Mouse (Mus musculus): ENCODE data around the gene Btnl6. TPM values are rescaled to one million over a fixed set of nuclear protein-coding genes. Genes with fewer than 3 reads are reported as not detected.
"Not testable (repeated sequence)": the region's sequence is repeated elsewhere in the genome, so short reads cannot be mapped to it uniquely, and the experiment has no call there.

Btnl6 gene
- polyA plus RNA-seq, 1 experiment from 2014 or later, result not detected

- not testable (repeated sequence) for H3K4me1 ChIP-seq (ENCODE audit: control insufficient read depth, insufficient read depth, low read depth, low read length); H3K4me2 ChIP-seq (ENCODE audit: low read length); H3K36me3 ChIP-seq (ENCODE audit: control insufficient read depth, insufficient read depth, low read length)
Measured at GRCm38 (mm10) chr17:34477238-34478013, 39.7 kb downstream of the Btnl6 start, which contains the start of gene Btnl4. Gene Btnl4, minus strand, starts transcription at chr17:34477318.

GRCm38 (mm10) chr17:34476427-34476826 lies 40.7 kb downstream of the Btnl6 start:
- no peak overlapping the region for H3K4me3 ChIP-seq (ENCODE audit: low read length)
- H3K4me2 ChIP-seq (ENCODE audit: low read length), result no peak overlapping the region
- H3K27ac ChIP-seq (ENCODE audit: low read depth, low read length), result no peak overlapping the region
- no peak for ATAC-seq
- no peaks in the 10 kb centered on the region for H3K4me1 ChIP-seq (ENCODE audit: control insufficient read depth, insufficient read depth, low read depth, low read length)
- no peaks in the 10 kb centered on the region for H3K9me3 ChIP-seq (ENCODE audit: control insufficient read depth, low read length)
- H3K27me3 ChIP-seq (replicated peaks; ENCODE audit: control insufficient read depth, insufficient read depth, low read length), result no peaks in the 10 kb centered on the region
- no peak overlapping the region for H3K9ac ChIP-seq (ENCODE audit: low read depth, low read length)
- no peaks in the 10 kb centered on the region for H3K36me3 ChIP-seq (ENCODE audit: control insufficient read depth, insufficient read depth, low read length)
- WGBS, result 95% methylated on average over 1 of the region's 2 CpGs

More at GRCm38 (mm10) chr17:34477238-34478013, 39.7 kb downstream of the Btnl6 start, which contains the start of gene Btnl4:
- 82% methylated on average over 4 of the region's 5 CpGs for WGBS
- H3K27ac ChIP-seq (ENCODE audit: low read depth, low read length); H3K27me3 ChIP-seq (replicated peaks; ENCODE audit: control insufficient read depth, insufficient read depth, low read length); H3K9ac ChIP-seq (ENCODE audit: low read depth, low read length); H3K4me3 ChIP-seq (ENCODE audit: low read length); H3K9me3 ChIP-seq (ENCODE audit: control insufficient read depth, low read length); ATAC-seq: not testable (repeated sequence)

- ATAC-seq, result no peak
- no peak overlapping the region for H3K27ac ChIP-seq (ENCODE audit: low read depth, low read length)
- H3K4me3 ChIP-seq (ENCODE audit: low read length), result no peak overlapping the region
- 90% methylated on average over 3 of the region's 3 CpGs for WGBS
- H3K36me3 ChIP-seq (ENCODE audit: control insufficient read depth, insufficient read depth, low read length), result no peaks in the 10 kb centered on the region
- H3K27me3 ChIP-seq (replicated peaks; ENCODE audit: control insufficient read depth, insufficient read depth, low read length), result no peaks in the 10 kb centered on the region
- H3K4me2 ChIP-seq (ENCODE audit: low read length), result no peak overlapping the region
- H3K9me3 ChIP-seq (ENCODE audit: control insufficient read depth, low read length), result no peaks in the 10 kb centered on the region
- no peak overlapping the region for H3K9ac ChIP-seq (ENCODE audit: low read depth, low read length)
- no peaks in the 10 kb centered on the region for H3K4me1 ChIP-seq (ENCODE audit: control insufficient read depth, insufficient read depth, low read depth, low read length)
Measured at GRCm38 (mm10) chr17:34475060-34475459, 42.1 kb downstream of the Btnl6 start.

- Histone ChIP-seq H3K36me3 (ENCODE audit: control insufficient read depth, insufficient read depth, low read length) (no peaks in the 10 kb centered on the region), H3K9ac (ENCODE audit: low read depth, low read length) (no peak overlapping the region), H3K4me3 (ENCODE audit: low read length) (no peak overlapping the region), H3K27ac (ENCODE audit: low read depth, low read length) (no peak overlapping the region), H3K9me3 (ENCODE audit: control insufficient read depth, low read length) (no peaks in the 10 kb centered on the region), H3K4me2 (ENCODE audit: low read length) (no peak overlapping the region), H3K27me3 (replicated peaks; ENCODE audit: control insufficient read depth, insufficient read depth, low read length) (no peaks in the 10 kb centered on the region), H3K4me1 (ENCODE audit: control insufficient read depth, insufficient read depth, low read depth, low read length) (no peaks in the 10 kb centered on the region)
- ATAC-seq, result no peak
- 84% methylated on average over 2 of the region's 2 CpGs for WGBS
Measured at GRCm38 (mm10) chr17:34470491-34470890, 46.7 kb downstream of the Btnl6 start.

- not testable (repeated sequence) for H3K9ac ChIP-seq (ENCODE audit: low read depth, low read length); H3K4me1 ChIP-seq (ENCODE audit: control insufficient read depth, insufficient read depth, low read depth, low read length); H3K27me3 ChIP-seq (replicated peaks; ENCODE audit: control insufficient read depth, insufficient read depth, low read length); H3K4me3 ChIP-seq (ENCODE audit: low read length); H3K4me2 ChIP-seq (ENCODE audit: low read length); H3K36me3 ChIP-seq (ENCODE audit: control insufficient read depth, insufficient read depth, low read length); H3K9me3 ChIP-seq (ENCODE audit: control insufficient read depth, low read length); H3K27ac ChIP-seq (ENCODE audit: low read depth, low read length); ATAC-seq
Measured at GRCm38 (mm10) chr17:34465906-34466305, 51.2 kb downstream of the Btnl6 start.

DNA sequence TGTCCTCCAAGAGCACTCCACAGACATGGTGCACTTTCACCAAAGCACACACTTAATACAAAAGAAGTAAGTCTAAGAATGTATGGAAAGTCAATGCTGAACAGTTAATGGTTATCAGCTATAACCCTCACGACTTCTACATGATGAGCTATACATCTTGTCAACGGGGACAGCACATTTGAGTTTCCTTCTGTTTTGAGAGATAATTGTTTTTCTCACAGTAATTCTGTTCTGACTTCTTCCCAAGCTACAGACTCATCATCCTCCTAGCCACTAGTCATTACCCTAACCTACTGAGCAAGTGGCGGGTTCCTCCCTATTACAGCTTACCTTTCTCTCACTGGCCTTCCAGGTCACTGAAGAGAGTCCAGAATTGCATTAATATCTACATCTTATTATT lies 57.9 kb downstream of the Btnl6 start:
- H3K4me1 ChIP-seq (ENCODE audit: control insufficient read depth, insufficient read depth, low read depth, low read length), result no peaks in the 10 kb centered on the region
- no peaks in the 10 kb centered on the region for H3K27me3 ChIP-seq (replicated peaks; ENCODE audit: control insufficient read depth, insufficient read depth, low read length)
- H3K36me3 ChIP-seq (ENCODE audit: control insufficient read depth, insufficient read depth, low read length), result no peaks in the 10 kb centered on the region
- H3K4me2 ChIP-seq (ENCODE audit: low read length), result no peak overlapping the region
- no peak overlapping the region for H3K27ac ChIP-seq (ENCODE audit: low read depth, low read length)
- no peak overlapping the region for H3K4me3 ChIP-seq (ENCODE audit: low read length)
- no peak for ATAC-seq
- WGBS, result 85% methylated on average over 3 of the region's 3 CpGs
- no peak overlapping the region for H3K9ac ChIP-seq (ENCODE audit: low read depth, low read length)
- no peaks in the 10 kb centered on the region for H3K9me3 ChIP-seq (ENCODE audit: control insufficient read depth, low read length)

Other genes starting within 250 kb of the Btnl6 start
- gene H2-Aa, start 229.5 kb downstream of the Btnl6 start, polyA plus RNA-seq (2015; fragmentation: Nextera tagmentation; extraction: Ambion mirVana), result 0.59 and 0.80 TPM in 2 replicates
- 3.5 and 4.3 TPM in 2 replicates for gene H2-Eb1, start 211.5 kb downstream of the Btnl6 start, polyA plus RNA-seq (2015; fragmentation: Nextera tagmentation; extraction: Ambion mirVana)
- gene H2-Eb2, start 191.7 kb downstream of the Btnl6 start, polyA plus RNA-seq (2015; fragmentation: Nextera tagmentation; extraction: Ambion mirVana), result 0.25 and 0.31 TPM in 2 replicates
- gene Btnl2, start 162.5 kb downstream of the Btnl6 start, polyA plus RNA-seq (2015; fragmentation: Nextera tagmentation; extraction: Ambion mirVana), result not detected in 2 replicates
- not detected in 2 replicates for gene Btnl1, start 140.2 kb downstream of the Btnl6 start, polyA plus RNA-seq (2015; fragmentation: Nextera tagmentation; extraction: Ambion mirVana)
- 3.7 and 4.5 TPM in 2 replicates for gene BC051142, start 118.5 kb downstream of the Btnl6 start, polyA plus RNA-seq (2015; fragmentation: Nextera tagmentation; extraction: Ambion mirVana)
- not detected in 2 replicates for gene Btnl4, start 40.0 kb downstream of the Btnl6 start, polyA plus RNA-seq (2015; fragmentation: Nextera tagmentation; extraction: Ambion mirVana)
- 6.1 and 6.4 TPM in 2 replicates for gene Notch4, start 46.9 kb upstream of the Btnl6 start, polyA plus RNA-seq (2015; fragmentation: Nextera tagmentation; extraction: Ambion mirVana)
- gene Gpsm3, start 72.5 kb upstream of the Btnl6 start, polyA plus RNA-seq (2015; fragmentation: Nextera tagmentation; extraction: Ambion mirVana), result 3.4 and 4.9 TPM in 2 replicates
- gene Pbx2, start 73.9 kb upstream of the Btnl6 start, polyA plus RNA-seq (2015; fragmentation: Nextera tagmentation; extraction: Ambion mirVana), result 7.3 and 8.3 TPM in 2 replicates
- 1.3 and 1.6 TPM in 2 replicates for gene Ager, start 80.5 kb upstream of the Btnl6 start, polyA plus RNA-seq (2015; fragmentation: Nextera tagmentation; extraction: Ambion mirVana)
- gene Rnf5, start 86.3 kb upstream of the Btnl6 start, polyA plus RNA-seq (2015; fragmentation: Nextera tagmentation; extraction: Ambion mirVana), result 281 and 296 TPM in 2 replicates
- 122 and 128 TPM in 2 replicates for gene Agpat1, start 86.9 kb upstream of the Btnl6 start, polyA plus RNA-seq (2015; fragmentation: Nextera tagmentation; extraction: Ambion mirVana)
- gene Egfl8, start 98.6 kb upstream of the Btnl6 start, polyA plus RNA-seq (2015; fragmentation: Nextera tagmentation; extraction: Ambion mirVana), result 8.3 and 9.5 TPM in 2 replicates
- 19.9 and 23.5 TPM in 2 replicates for gene Ppt2, start 111.2 kb upstream of the Btnl6 start, polyA plus RNA-seq (2015; fragmentation: Nextera tagmentation; extraction: Ambion mirVana)
- gene Prrt1, start 112.2 kb upstream of the Btnl6 start, polyA plus RNA-seq (2015; fragmentation: Nextera tagmentation; extraction: Ambion mirVana), result 6.8 and 8.1 TPM in 2 replicates
- 13.5 and 17.0 TPM in 2 replicates for gene Fkbpl, start 127.4 kb upstream of the Btnl6 start, polyA plus RNA-seq (2015; fragmentation: Nextera tagmentation; extraction: Ambion mirVana)
- 110 and 121 TPM in 2 replicates for gene Atf6b, start 129.8 kb upstream of the Btnl6 start, polyA plus RNA-seq (2015; fragmentation: Nextera tagmentation; extraction: Ambion mirVana)
- 0.30 and 0.34 TPM in 2 replicates for gene Tnxb, start 153.2 kb upstream of the Btnl6 start, polyA plus RNA-seq (2015; fragmentation: Nextera tagmentation; extraction: Ambion mirVana)
- gene C4b, start 226.5 kb upstream of the Btnl6 start, polyA plus RNA-seq (2015; fragmentation: Nextera tagmentation; extraction: Ambion mirVana), result 0.19 and 0.25 TPM in 2 replicates

Measured in hindbrain, embryonic 16.5 days (tissue).